Mouse (Mus musculus): ENCODE measurements at regions not wholly inside any gene's neighbourhood (a gene's known extent, or its start where the extent isn't known, plus 50 kb on each side); places are given as distances from the start of the nearest gene placed in this dataset.

DNA sequence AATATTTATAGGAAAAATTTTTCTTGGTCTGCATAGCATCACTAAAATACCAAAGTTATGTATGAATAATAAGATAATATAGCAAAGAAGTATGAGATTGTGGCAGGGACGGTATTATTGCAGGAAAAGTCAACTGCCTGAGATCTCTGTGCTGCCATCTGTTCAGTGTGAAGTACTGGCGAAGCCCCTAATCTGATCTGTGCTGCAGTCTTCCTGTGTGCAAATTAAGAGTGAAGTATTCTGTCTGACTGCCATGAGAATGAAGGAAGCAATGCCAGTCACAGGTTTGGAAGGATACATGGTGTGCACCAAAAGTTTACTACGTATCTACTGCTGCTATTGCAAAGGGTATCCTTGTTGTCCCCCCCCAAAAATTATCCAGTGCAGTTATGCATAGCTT is 501.5 kb downstream of the Rab28 start:
- ATAC-seq (replicated peaks): peak; percentile 64; the same call in 1 of the 2 replicates
- Histone ChIP-seq H3K9ac (replicated peaks) (no peak overlapping the region), H3K9me3 (no peaks in the 10 kb centered on the region), H3K27ac (replicated peaks) (no peak overlapping the region), H3K4me3 (no peak overlapping the region), H3K36me3 (no peaks in the 10 kb centered on the region), H3K4me2 (replicated peaks) (no peak overlapping the region), H3K27me3 (no peaks in the 10 kb centered on the region), H3K4me1 (no peaks in the 10 kb centered on the region)
- 74% methylated on average over 3 of the region's 3 CpGs for WGBS

DNA sequence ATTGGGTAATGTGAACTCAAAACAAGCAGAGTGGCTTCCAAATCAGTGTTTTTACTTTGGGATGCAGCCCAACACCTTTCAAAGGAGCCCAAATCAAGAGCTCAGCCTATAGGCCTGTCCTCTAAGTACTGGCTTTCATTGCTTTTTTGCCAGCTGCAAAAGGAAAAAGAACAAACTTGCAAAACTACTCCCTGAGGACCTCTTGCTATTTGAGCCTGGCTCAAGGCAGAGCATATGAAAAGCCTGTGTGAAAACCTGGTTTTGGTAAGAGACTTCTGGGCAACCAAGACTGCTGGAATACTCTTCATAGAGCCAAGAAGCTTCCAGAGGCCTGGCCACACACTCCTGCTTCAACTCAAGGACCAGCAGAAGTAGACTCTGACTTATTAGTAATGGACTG is 503.5 kb downstream of the Rab28 start:
- H3K27me3 ChIP-seq: no peaks in the 10 kb centered on the region
- no peak overlapping the region for H3K27ac ChIP-seq (replicated peaks)
- no peaks in the 10 kb centered on the region for H3K9me3 ChIP-seq
- no peak overlapping the region for H3K4me3 ChIP-seq
- H3K4me1 ChIP-seq: no peaks in the 10 kb centered on the region
- no peak overlapping the region for H3K4me2 ChIP-seq (replicated peaks)
- no peak overlapping the region for H3K9ac ChIP-seq (replicated peaks)
- no peak for ATAC-seq (replicated peaks)
- H3K36me3 ChIP-seq: no peaks in the 10 kb centered on the region

DNA sequence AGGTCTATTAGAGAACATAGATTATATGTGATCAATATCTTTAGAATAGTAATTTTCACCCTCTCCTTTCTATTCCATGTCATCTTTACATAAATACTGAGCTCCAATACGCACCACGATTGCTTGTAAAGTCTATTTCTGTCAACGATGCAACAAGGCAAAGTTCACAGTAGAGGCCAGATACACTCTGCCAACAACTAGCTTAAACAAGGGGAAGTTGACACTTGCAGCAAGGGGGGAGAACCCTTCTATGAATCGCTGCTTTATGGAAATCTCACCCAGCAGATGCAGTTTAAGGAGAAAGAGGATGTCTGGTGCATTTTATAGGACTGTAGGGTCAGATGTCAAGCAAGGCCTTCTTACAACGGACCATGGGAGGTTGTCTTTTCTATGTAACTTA is 520.8 kb downstream of the Rab28 start:
- no peaks in the 10 kb centered on the region for H3K27me3 ChIP-seq
- H3K27ac ChIP-seq (replicated peaks): no peak overlapping the region
- H3K4me2 ChIP-seq (replicated peaks): no peak overlapping the region
- H3K4me3 ChIP-seq: no peak overlapping the region
- H3K9me3 ChIP-seq: no peaks in the 10 kb centered on the region
- H3K4me1 ChIP-seq: no peaks in the 10 kb centered on the region
- no peak overlapping the region for H3K9ac ChIP-seq (replicated peaks)
- ATAC-seq (replicated peaks): no peak
- H3K36me3 ChIP-seq: no peaks in the 10 kb centered on the region
- 84% methylated on average over 5 of the region's 5 CpGs for WGBS

DNA sequence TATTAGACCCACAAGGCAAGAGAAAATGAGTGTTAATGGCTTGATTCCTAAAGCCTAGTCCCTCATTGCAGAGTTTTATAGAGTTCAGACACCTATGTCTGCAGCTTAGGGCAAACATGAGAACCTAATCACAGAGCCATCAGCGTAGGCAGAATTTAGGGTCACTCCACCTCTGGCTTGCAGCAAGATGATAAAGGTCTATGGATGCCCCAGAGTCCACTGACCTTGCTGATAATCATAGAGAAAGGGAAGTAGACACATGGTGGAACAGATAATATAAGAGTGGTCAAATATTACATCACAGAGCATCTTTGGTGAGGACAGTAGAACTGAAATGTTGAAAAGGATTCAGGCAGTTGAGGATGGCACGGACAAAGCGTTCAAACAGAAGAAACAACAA is 530.7 kb downstream of the Rab28 start:
- 93% methylated on average over 3 of the region's 3 CpGs for WGBS

DNA sequence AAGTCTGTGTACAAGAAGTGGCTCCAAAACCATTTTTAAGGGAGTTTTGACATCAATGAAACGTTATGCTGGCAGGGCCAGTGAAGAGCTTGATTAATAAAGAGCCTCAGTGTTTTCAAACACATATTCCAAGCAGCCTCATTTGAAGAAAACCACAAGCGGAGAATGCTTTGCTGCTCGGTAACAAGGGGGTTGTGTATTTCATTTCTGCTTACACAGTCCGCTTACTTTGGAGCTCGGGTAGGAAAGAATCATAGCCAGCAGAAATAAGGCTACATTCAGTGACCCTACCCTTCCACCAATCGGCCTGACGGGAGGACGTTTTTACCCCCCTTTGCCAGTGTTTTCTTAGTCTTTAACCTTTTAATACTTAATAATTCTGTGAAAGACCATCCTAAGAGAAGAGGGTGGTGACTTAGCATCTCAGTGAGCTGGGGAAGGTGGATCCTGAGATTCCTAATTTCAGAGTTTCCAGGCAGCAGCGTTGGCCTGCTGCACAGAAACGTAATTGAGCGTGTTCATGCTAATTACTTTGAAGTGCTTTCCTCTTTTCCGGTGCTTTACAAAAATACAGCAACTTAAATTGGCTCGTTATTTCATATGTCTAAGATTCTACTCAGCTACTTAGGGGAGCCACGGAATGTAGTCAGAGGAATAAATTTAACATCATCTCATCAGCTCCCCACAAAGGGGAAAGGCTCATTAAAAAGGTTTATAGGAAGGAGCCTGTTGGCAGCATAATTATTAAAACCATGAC is 541.9 kb downstream of the Rab28 start:
- Histone ChIP-seq H3K27me3 (no peaks in the 10 kb centered on the region), H3K9ac (replicated peaks) (no peak overlapping the region), H3K27ac (replicated peaks) (no peak overlapping the region), H3K36me3 (no peaks in the 10 kb centered on the region), H3K4me3 (no peak overlapping the region), H3K4me2 (replicated peaks) (peak overlapping the region; percentile 22), H3K4me1 (peaks cover 10% of the 10 kb centered on the region; the same call in 1 of the 2 replicates), H3K9me3 (no peaks in the 10 kb centered on the region)
- peak; percentile 75 for ATAC-seq (replicated peaks)
- WGBS: 12% methylated on average over 14 of the region's 14 CpGs

More for the DNA sequence above, 530.7 kb downstream of the Rab28 start:
- Histone ChIP-seq H3K4me2 (replicated peaks) (no peak overlapping the region), H3K27ac (replicated peaks) (no peak overlapping the region), H3K27me3 (no peaks in the 10 kb centered on the region), H3K4me3 (no peak overlapping the region), H3K36me3 (no peaks in the 10 kb centered on the region), H3K9me3 (no peaks in the 10 kb centered on the region), H3K4me1 (no peaks in the 10 kb centered on the region), H3K9ac (replicated peaks) (no peak overlapping the region)
- ATAC-seq (replicated peaks): no peak

DNA sequence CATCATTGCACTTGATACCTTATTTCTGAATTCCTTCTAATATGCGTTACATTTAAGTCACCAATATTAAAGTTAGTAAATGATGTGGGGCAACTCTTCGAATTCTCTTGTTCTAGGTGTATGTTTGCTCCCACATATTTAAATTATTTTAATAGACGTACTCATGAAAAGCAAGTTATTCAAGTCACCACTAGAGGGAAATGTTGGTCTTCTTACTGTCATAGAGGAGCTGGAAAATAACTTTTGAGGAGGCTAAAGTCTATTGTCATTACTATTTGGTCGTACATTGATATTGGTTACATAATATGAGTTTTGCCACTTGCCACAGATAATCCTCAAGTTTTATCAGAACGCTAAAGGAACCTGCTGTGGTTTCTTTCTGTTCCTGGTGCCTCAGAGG is 582.9 kb downstream of the Rab28 start:
- no peaks in the 10 kb centered on the region for H3K27me3 ChIP-seq
- H3K9ac ChIP-seq (replicated peaks): no peak overlapping the region
- no peak; the same call in 1 of the 2 replicates for ATAC-seq (replicated peaks)
- H3K4me1 ChIP-seq: no peaks in the 10 kb centered on the region
- no peaks in the 10 kb centered on the region for H3K36me3 ChIP-seq
- H3K9me3 ChIP-seq: no peaks in the 10 kb centered on the region
- H3K27ac ChIP-seq (replicated peaks): no peak overlapping the region
- H3K4me2 ChIP-seq (replicated peaks): no peak overlapping the region
- WGBS: 26% methylated on average over 5 of the region's 5 CpGs
- no peak overlapping the region for H3K4me3 ChIP-seq

DNA sequence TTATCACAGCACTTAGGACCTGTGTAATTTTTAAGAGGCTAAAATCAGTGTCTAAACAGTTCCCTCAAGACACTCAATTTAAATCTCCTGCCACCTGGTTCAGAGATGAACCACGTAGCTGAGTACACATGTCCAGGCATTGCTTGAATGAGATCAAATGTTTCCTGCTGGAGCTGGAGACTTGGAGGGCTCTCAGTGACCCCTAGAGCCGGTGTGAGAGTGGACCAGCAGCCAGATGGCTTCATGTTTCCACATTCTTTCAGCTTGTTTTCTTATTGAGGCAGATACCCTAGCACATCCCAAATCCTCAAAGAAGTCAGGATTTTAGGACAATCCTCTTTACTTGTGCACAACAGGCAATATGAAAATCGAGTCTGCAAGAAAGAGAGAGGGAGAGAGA is 590.3 kb downstream of the Rab28 start:
- ATAC-seq (replicated peaks): no peak
- H3K27me3 ChIP-seq: no peaks in the 10 kb centered on the region
- no peak overlapping the region for H3K4me3 ChIP-seq
- H3K9me3 ChIP-seq: no peaks in the 10 kb centered on the region
- no peak overlapping the region for H3K4me2 ChIP-seq (replicated peaks)
- no peak overlapping the region for H3K9ac ChIP-seq (replicated peaks)
- H3K27ac ChIP-seq (replicated peaks): no peak overlapping the region
- no peaks in the 10 kb centered on the region for H3K36me3 ChIP-seq
- H3K4me1 ChIP-seq: no peaks in the 10 kb centered on the region
- 63% methylated on average over 3 of the region's 3 CpGs for WGBS

DNA sequence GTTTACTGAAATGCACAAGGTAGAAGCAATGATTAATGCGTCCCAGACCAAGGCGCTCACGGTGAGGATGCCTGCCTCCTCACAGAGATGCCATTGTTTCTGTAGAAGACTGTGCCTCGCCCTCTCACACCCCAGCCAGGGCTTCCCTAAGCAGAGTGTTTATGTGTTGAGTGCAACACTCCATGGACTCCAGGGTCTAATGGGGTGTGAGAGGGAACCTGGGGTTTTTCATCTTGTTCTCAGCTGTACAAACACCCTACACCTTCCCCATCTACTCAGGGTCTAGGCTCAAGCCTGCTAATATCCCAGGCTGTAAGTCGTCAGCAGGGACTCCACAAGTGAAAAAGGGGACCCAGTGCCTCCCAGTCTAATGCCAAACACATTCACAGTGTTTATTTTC is 620.2 kb downstream of the Rab28 start:
- H3K4me3 ChIP-seq: no peak overlapping the region
- H3K4me1 ChIP-seq: no peaks in the 10 kb centered on the region
- ATAC-seq (replicated peaks): no peak
- no peak overlapping the region for H3K9ac ChIP-seq (replicated peaks)
- H3K27me3 ChIP-seq: no peaks in the 10 kb centered on the region
- WGBS: 55% methylated on average over 5 of the region's 5 CpGs
- H3K9me3 ChIP-seq: no peaks in the 10 kb centered on the region
- no peaks in the 10 kb centered on the region for H3K36me3 ChIP-seq
- H3K27ac ChIP-seq (replicated peaks): no peak overlapping the region
- H3K4me2 ChIP-seq (replicated peaks): no peak overlapping the region

DNA sequence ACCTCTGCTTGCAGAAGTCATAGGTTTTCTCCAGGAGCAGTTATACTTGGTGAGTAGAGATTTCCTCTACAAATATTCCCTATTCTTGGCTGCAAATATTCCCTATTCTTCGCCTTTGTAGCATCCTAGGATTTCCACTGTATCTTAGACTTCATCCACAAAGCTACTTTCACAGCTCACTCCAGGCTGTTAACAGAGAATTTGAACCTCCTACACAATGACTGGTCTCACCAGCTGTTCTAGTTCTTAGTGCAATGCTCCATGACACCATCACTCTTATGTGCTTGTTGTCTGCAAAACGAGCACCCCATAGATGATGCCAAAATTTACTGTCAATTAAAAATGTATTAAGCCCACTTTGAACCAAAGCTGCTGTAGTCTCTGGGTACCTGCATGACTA is 631.5 kb downstream of the Rab28 start:
- no peak overlapping the region for H3K27ac ChIP-seq (replicated peaks)
- H3K4me1 ChIP-seq: no peaks in the 10 kb centered on the region
- ATAC-seq (replicated peaks): no peak
- no peaks in the 10 kb centered on the region for H3K9me3 ChIP-seq
- H3K9ac ChIP-seq (replicated peaks): no peak overlapping the region
- 76% methylated on average over 2 of the region's 2 CpGs for WGBS
- no peak overlapping the region for H3K4me2 ChIP-seq (replicated peaks)
- H3K4me3 ChIP-seq: no peak overlapping the region
- no peaks in the 10 kb centered on the region for H3K27me3 ChIP-seq
- no peaks in the 10 kb centered on the region for H3K36me3 ChIP-seq

DNA sequence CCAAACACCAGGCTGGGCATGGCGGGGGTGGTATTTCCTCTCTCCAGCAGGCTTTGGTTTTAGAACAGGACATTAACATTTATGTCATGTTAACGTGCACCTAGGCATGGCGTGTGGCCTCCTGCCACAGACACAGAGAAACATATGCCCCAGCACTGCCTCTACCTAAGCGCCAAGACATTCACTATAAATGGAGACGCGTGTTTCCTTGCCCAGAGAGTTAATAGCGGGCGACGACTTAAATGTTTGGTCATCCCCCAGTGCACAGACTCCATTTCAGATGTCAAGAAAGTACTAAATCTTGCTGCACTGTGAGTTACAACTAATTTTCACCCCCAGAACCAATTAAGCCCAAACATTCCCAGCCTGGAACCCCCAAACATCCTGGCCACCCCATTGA is 646.3 kb downstream of the Rab28 start:
- Histone ChIP-seq H3K27ac (replicated peaks) (no peak overlapping the region), H3K27me3 (no peaks in the 10 kb centered on the region), H3K9me3 (no peaks in the 10 kb centered on the region), H3K36me3 (no peaks in the 10 kb centered on the region), H3K9ac (replicated peaks) (no peak overlapping the region), H3K4me1 (no peaks in the 10 kb centered on the region), H3K4me3 (no peak overlapping the region), H3K4me2 (replicated peaks) (no peak overlapping the region)
- WGBS: 93% methylated on average over 9 of the region's 9 CpGs
- ATAC-seq (replicated peaks): no peak

DNA sequence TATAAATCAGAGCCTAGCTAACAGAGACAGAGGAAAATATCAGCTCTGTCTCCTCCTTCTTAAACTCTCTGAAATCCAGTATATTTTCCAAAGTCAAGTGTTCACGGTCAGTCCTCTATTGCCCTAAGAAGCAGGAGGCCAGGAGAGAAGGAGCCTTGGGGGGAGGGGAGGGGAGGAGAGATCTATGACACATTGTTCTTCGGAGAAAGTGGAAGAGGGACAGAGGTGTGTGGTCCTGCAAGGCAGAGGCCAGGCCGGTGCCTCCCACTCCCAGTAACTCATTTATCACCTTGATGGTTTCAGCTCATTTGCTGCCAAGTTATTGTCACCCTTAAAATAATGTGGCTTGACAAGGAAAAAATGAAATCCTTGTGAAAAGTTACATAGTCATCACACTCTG is 646.7 kb downstream of the Rab28 start:
- no peaks in the 10 kb centered on the region for H3K36me3 ChIP-seq
- 70% methylated on average over 3 of the region's 3 CpGs for WGBS
- no peak for ATAC-seq (replicated peaks)

DNA sequence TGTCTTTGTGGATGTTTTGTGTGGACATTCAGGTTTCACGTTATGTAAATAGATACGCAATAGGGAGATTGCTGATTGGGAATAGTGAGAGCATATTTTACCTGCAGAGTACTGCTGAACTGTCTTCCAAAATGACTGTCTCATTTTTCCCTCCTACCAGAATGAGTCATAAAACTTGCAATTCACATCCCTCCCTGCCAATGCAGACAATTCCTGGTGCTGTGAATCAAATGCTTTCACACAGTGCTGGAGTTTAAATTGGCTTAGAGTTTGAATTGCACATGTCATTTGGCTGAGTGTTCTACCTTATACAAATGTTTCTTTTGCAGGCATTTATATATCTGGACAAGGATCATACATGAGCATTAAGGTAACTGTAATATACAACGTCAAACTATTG is 649.9 kb downstream of the Rab28 start:
- Histone ChIP-seq H3K9ac (replicated peaks) (no peak overlapping the region), H3K9me3 (no peaks in the 10 kb centered on the region), H3K4me1 (no peaks in the 10 kb centered on the region), H3K36me3 (no peaks in the 10 kb centered on the region), H3K27me3 (no peaks in the 10 kb centered on the region), H3K4me2 (replicated peaks) (no peak overlapping the region), H3K4me3 (no peak overlapping the region), H3K27ac (replicated peaks) (no peak overlapping the region)
- WGBS: 88% methylated on average over 3 of the region's 3 CpGs
- no peak for ATAC-seq (replicated peaks)

More for the DNA sequence above, 646.7 kb downstream of the Rab28 start:
- H3K27me3 ChIP-seq: no peaks in the 10 kb centered on the region
- H3K4me3 ChIP-seq: no peak overlapping the region
- H3K4me2 ChIP-seq (replicated peaks): no peak overlapping the region
- no peaks in the 10 kb centered on the region for H3K9me3 ChIP-seq
- H3K27ac ChIP-seq (replicated peaks): no peak overlapping the region
- H3K9ac ChIP-seq (replicated peaks): no peak overlapping the region
- H3K4me1 ChIP-seq: no peaks in the 10 kb centered on the region

DNA sequence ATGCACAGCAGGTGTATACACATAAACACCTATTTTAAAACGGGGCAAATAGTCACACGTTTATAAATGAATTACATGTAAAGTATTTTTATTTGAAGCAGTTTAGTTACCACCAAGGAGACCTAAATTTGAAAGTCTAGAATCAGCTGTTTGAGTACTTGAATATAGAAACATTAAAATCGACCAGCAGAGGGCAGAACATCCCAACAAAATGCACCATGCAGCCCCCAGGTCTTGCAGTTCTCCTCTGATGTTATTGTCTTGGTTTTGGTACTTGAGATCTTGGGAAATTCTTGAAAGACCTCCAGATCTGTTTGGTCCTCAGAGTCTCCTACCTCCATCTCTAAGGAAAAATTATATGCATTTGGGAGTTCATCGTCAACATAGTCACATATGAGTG is 656.0 kb downstream of the Rab28 start:
- Histone ChIP-seq H3K4me1 (no peaks in the 10 kb centered on the region), H3K9me3 (no peaks in the 10 kb centered on the region), H3K4me2 (replicated peaks) (no peak overlapping the region), H3K27ac (replicated peaks) (no peak overlapping the region), H3K36me3 (no peaks in the 10 kb centered on the region), H3K9ac (replicated peaks) (no peak overlapping the region), H3K4me3 (no peak overlapping the region), H3K27me3 (no peaks in the 10 kb centered on the region)
- ATAC-seq (replicated peaks): peak; percentile 72
- 31% methylated on average over 4 of the region's 4 CpGs for WGBS
